Mouse (Mus musculus): ENCODE results near the gene Morc1.
A peak's percentile ranks its signal among the peaks of the same experiment; 100 is the strongest.

Gene Morc1

GRCm38 (mm10) chr16:48474896-48475802 is 44.1 kb downstream of the Morc1 start:
- DNase-seq, result no peak

- no peak for DNase-seq
Observed at GRCm38 (mm10) chr16:48479266-48479848, 48.3 kb downstream of the Morc1 start.

GRCm38 (mm10) chr16:48516776-48517499 is 85.9 kb downstream of the Morc1 start:
- no peak for DNase-seq

- DNase-seq, result no peak
Observed at GRCm38 (mm10) chr16:48519569-48519968, 88.5 kb downstream of the Morc1 start.

GRCm38 (mm10) chr16:48537108-48537507 is 106.1 kb downstream of the Morc1 start:
- DNase-seq, result no peak

- DNase-seq, result no peak
Observed at GRCm38 (mm10) chr16:48562290-48563080, 131.4 kb downstream of the Morc1 start.

GRCm38 (mm10) chr16:48570354-48570753 is 139.3 kb downstream of the Morc1 start:
- DNase-seq, result peak; percentile 74

GRCm38 (mm10) chr16:48574072-48574471 is 143.0 kb downstream of the Morc1 start:
- DNase-seq, result no peak

GRCm38 (mm10) chr16:48574499-48574898 is 143.5 kb downstream of the Morc1 start:
- no peak for DNase-seq

GRCm38 (mm10) chr16:48585369-48585768 is 154.3 kb downstream of the Morc1 start:
- no peak for DNase-seq

GRCm38 (mm10) chr16:48594457-48594856 is 163.4 kb downstream of the Morc1 start:
- no peak for DNase-seq

- DNase-seq, result no peak
Observed at GRCm38 (mm10) chr16:48595216-48595615, 164.2 kb downstream of the Morc1 start.

GRCm38 (mm10) chr16:48603735-48604211 is 172.7 kb downstream of the Morc1 start:
- DNase-seq, result peak; percentile 18

- no peak for DNase-seq
Observed at GRCm38 (mm10) chr16:48606476-48607038, 175.5 kb downstream of the Morc1 start.

GRCm38 (mm10) chr16:48608224-48608623 is 177.2 kb downstream of the Morc1 start:
- DNase-seq, result no peak

GRCm38 (mm10) chr16:48610866-48611265 is 179.8 kb downstream of the Morc1 start:
- no peak for DNase-seq

- no peak for DNase-seq
Observed at GRCm38 (mm10) chr16:48611436-48611835, 180.4 kb downstream of the Morc1 start.

GRCm38 (mm10) chr16:48613783-48614182 is 182.7 kb downstream of the Morc1 start:
- no peak for DNase-seq

- no peak for DNase-seq
Observed at GRCm38 (mm10) chr16:48620510-48620909, 189.5 kb downstream of the Morc1 start.

- no peak for DNase-seq
Observed at GRCm38 (mm10) chr16:48621019-48621418, 190.0 kb downstream of the Morc1 start.

- no peak for DNase-seq
Observed at GRCm38 (mm10) chr16:48623447-48623846, 192.4 kb downstream of the Morc1 start.

- no peak for DNase-seq
Observed at GRCm38 (mm10) chr16:48626186-48626585, 195.1 kb downstream of the Morc1 start.
